Mouse (Mus musculus) heart, postnatal 0 days (tissue): ENCODE results near the gene Med25.

Source experiments
- CTCF ChIP-seq: IDR thresholded peaks from 2 replicates; pipeline ENCODE4 v1.5.1; 2016; ENCODE audit warnings: antibody characterized with exemption, control low read depth, low read depth
- EP300 ChIP-seq: IDR thresholded peaks from 2 replicates; pipeline ENCODE4 v1.6.1; 2016; ENCODE audit warnings: antibody characterized with exemption, low read depth

DNA sequence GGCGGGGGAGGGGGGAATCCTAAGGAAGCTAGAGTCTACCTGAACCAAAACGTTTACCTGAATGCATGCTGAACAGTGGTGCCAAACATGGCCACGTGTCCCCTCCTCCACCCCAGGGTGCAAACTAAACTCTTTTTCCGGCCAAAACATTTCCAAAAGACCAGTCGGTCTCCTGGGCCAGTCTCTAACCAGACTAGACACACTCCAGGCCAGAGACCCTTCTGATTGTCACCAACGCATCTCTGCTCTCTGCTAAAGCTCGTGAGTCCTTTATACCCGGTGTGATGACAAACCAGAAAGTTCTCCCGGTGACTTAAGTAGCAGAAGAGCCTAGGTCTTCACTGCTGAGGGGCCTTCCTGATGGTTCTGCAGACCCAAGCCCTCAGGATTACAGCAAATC is 24.7 kb downstream of the Med25 start:
- no peak for TF ChIP-seq EP300
- no peak for TF ChIP-seq CTCF
